Comparison of ENCODE assay signal across 21 mouse cellular contexts in genomic region chr8:11813801-11814200, GRCm38 (mm10). TPM values are rescaled to one million over a fixed set of nuclear protein-coding genes. Genes with fewer than 3 reads are reported as not detected.
"Had no signal": no experiment of that assay in that cellular context is flagged by ENCODE, and none has a peak within 500 bp of the region (broad histone marks: within the 10 kb centered on the region; RNA-seq: fewer than 3 reads in every experiment).

No protein-coding gene starts in this region.

- H3K27ac ChIP-seq: kidney, postnatal 0 days; left cerebral cortex, adult 2 months; liver, embryonic 14.5 days; stomach, postnatal 0 days had no signal

- H3K4me2 ChIP-seq: midbrain, embryonic 11.5 days had no signal

- H3K9ac ChIP-seq: liver, embryonic 14.5 days had no signal

- DNase-seq: kidney, adult 2 months; kidney, postnatal 25 days; layer of hippocampus, postnatal 36 days; lung, adult 2 months; lung, postnatal 14 days; lung, postnatal 4 days; midbrain, embryonic 14.5 days; thymus, adult 2 months; thymus, postnatal 14 days; thymus, postnatal 4 days had no signal

- H3K4me3 ChIP-seq: left cerebral cortex, adult 2 months had no signal

RNA-seq across cellular contexts. Expression of gene Tex29, which starts 26.5 kb away (rescaled TPM):
- polyA plus RNA-seq: kidney, adult 2 months; kidney, embryonic 14.5 days; limb, embryonic 11.5 days; liver, embryonic 14.5 days; lung, adult 2 months; lung, embryonic 16.5 days; midbrain, embryonic 11.5 days; midbrain, embryonic 14.5 days; midbrain, postnatal 0 days; neural tube, embryonic 11.5 days; stomach, embryonic 14.5 days; stomach, postnatal 0 days; thymus, adult 2 months had no signal
